Mouse (Mus musculus) heart, postnatal 0 days (tissue): ENCODE measurements at regions not wholly inside any gene's neighbourhood (a gene's known extent, or its start where the extent isn't known, plus 50 kb on each side); places are given as distances from the start of the nearest gene placed in this dataset.

ENCODE experiments used
- CTCF ChIP-seq: IDR thresholded peaks from 2 replicates; pipeline ENCODE4 v1.5.1; 2016; ENCODE audit warnings: antibody characterized with exemption, control low read depth, low read depth
- EP300 ChIP-seq: IDR thresholded peaks from 2 replicates; pipeline ENCODE4 v1.6.1; 2016; ENCODE audit warnings: antibody characterized with exemption, low read depth

GRCm38 (mm10) chr11:117429326-117429752 is 54.8 kb upstream of the Gm11733 start:
- no peak for TF ChIP-seq CTCF
- TF ChIP-seq EP300: peak; percentile 88
